11 mouse cellular contexts compared by ENCODE assay signal in genomic region chr19:47451476-47452113, GRCm38 (mm10). TPM values are rescaled to one million over a fixed set of nuclear protein-coding genes. Genes with fewer than 3 reads are reported as not detected.
A peak's percentile ranks its signal among the peaks of the same experiment; 100 is the strongest.
DNase-seq lines count a peak whose midpoint lies in the region; ATAC-seq and TF ChIP-seq lines count a peak whose summit lies in the region.
"Had no signal": no experiment of that assay in that cellular context is flagged by ENCODE, and none has a peak within 500 bp of the region (broad histone marks: within the 10 kb centered on the region; RNA-seq: fewer than 3 reads in every experiment).

No protein-coding gene starts in this region.

- no peak overlapping the region for H3K4me2 ChIP-seq in heart, embryonic 13.5 days

- no peaks in the 10 kb centered on the region for H3K9me3 ChIP-seq in heart, embryonic 13.5 days

- no peak for TF ChIP-seq CTCF in left cerebral cortex, adult 2 months (IDR thresholded peaks at IDR 0.05)

- WGBS in heart, embryonic 13.5 days, result 77% methylated on average over 10 of the region's 10 CpGs

- H3K27me3 ChIP-seq in heart, embryonic 13.5 days (replicated peaks), result no peaks in the 10 kb centered on the region
- no peaks in the 10 kb centered on the region for H3K27me3 ChIP-seq in splenic B cell, adult 2 months (ENCODE audit: control insufficient read depth, insufficient read depth, low read length, poor library complexity, severe bottlenecking)

- no peaks in the 10 kb centered on the region for H3K36me3 ChIP-seq in heart, embryonic 13.5 days
- H3K36me3 ChIP-seq in splenic B cell, adult 2 months (ENCODE audit: control insufficient read depth, insufficient read depth, low read length, poor library complexity, severe bottlenecking), result no peaks in the 10 kb centered on the region

- ATAC-seq in heart, embryonic 13.5 days (ENCODE audit: extremely low read depth, insufficient number of reproducible peaks, low FRiP score, low TSS enrichment), result no peak
- ATAC-seq in frontal cortex, adult (ENCODE audit: low TSS enrichment), result no peak
- ATAC-seq: hindbrain, postnatal 0 days had no signal

- intact Hi-C loops in heart, postnatal 36 days (cut with DNase I), result loop anchor here (2.0 kb wide), 1 partner anchor 19 kb away; no protein-coding TSS in a partner anchor
- intact Hi-C loops in left cerebral cortex, adult 2 months (cut with DNase I), result no loop called here

- no peak overlapping the region for H3K4me3 ChIP-seq in heart, embryonic 13.5 days
- no peak overlapping the region for H3K4me3 ChIP-seq in left cerebral cortex, adult 2 months

- H3K9ac ChIP-seq in heart, embryonic 13.5 days, result 0 out of 2 replicates have a peak overlapping the region, but pooled peaks have one; percentile 58

- peak overlapping the region; percentile 91 for H3K27ac ChIP-seq in heart, embryonic 13.5 days (replicated peaks)
- H3K27ac ChIP-seq in left cerebral cortex, adult 2 months, result no peak overlapping the region
- H3K27ac ChIP-seq: hindbrain, postnatal 0 days had no signal

- DNase-seq in heart, postnatal 36 days, result no peak
- DNase-seq in thymus, postnatal 0 days (ENCODE audit: low spot score), result peak; percentile 47
- DNase-seq in thymus, postnatal 14 days, result no peak
- DNase-seq in kidney, postnatal 25 days, result peak; percentile 40 to 71
- peak; percentile 47 for DNase-seq in splenic B cell, adult 2 months (ENCODE audit: low read depth, low spot score)
- no peak for DNase-seq in left cerebral cortex, adult 2 months (ENCODE audit: extremely low spot score in 1 of 2, low spot score in 2 of 2)
- DNase-seq: embryo, embryonic 11 days; gastrocnemius, postnatal 14 days had no signal

- H3K4me1 ChIP-seq in heart, embryonic 13.5 days, result peaks cover 99% of the 10 kb centered on the region

RNA-seq across cellular contexts. Expression of gene Sh3pxd2a, which starts 12.6 kb away (rescaled TPM):
- polyA plus RNA-seq in heart, embryonic 13.5 days (2015; fragmentation: Nextera tagmentation; extraction: Ambion mirVana), result 5.4 and 5.7 TPM in 2 replicates
- 10 to 100 TPM; 47.7 to 59.2 TPM for total RNA-seq in heart, postnatal 36 days (2021)
- polyA plus RNA-seq in thymus, postnatal 0 days (2015; fragmentation: Nextera tagmentation; extraction: Ambion mirVana), result 2.0 and 2.6 TPM in 2 replicates
- total RNA-seq in left cerebral cortex, adult 2 months (2021), result 10 to 100 TPM; 30.2 to 36.8 TPM

Comparison
In these comparisons a context has a peak if more than half of its experiments do, and no peak if none do; other contexts are left out.
1. DNase-seq: peak in thymus, postnatal 0 days (single experiment), kidney, postnatal 25 days (2 of 2) and splenic B cell, adult 2 months (single experiment); none in heart, postnatal 36 days (0 of 2), thymus, postnatal 14 days (single experiment) and left cerebral cortex, adult 2 months (0 of 2).